Mouse (Mus musculus) G1E (cell line): ENCODE measurements around the gene Pde4a. TPM values are rescaled to one million over a fixed set of nuclear protein-coding genes. Genes with fewer than 3 reads are reported as not detected.

Experiments used
- ATAC-seq: 2 replicates; pipeline ENCODE4 v1.8.0; 2016; ENCODE audit warnings: mild to moderate bottlenecking; ENCODE audit not compliant: insufficient number of reproducible peaks, poor library complexity, low FRiP score, severe bottlenecking; ENCODE audit errors: extremely low read depth
- DNase-seq: peaks from one replicate; pipeline ENCODE4 v3.0.0; 2012; ENCODE audit warnings: low spot score
- H3K27me3 ChIP-seq: 2 replicates; pipeline ENCODE4 v1.6.1; 2012; ENCODE audit warnings: mild to moderate bottlenecking, low read length, inconsistent platforms; ENCODE audit not compliant: insufficient read depth
- H3K36me3 ChIP-seq: replicated peaks from 2 replicates; pipeline ENCODE3; 2012; ENCODE audit warnings: mild to moderate bottlenecking, inconsistent platforms
- H3K4me1 ChIP-seq: 2 replicates; pipeline ENCODE4 v1.6.1; 2012; ENCODE audit warnings: low read depth, low read length, inconsistent platforms, mixed read lengths; ENCODE audit not compliant: insufficient read depth
- H3K4me3 ChIP-seq: 2 replicates; pipeline ENCODE4 v1.5.1; 2012; ENCODE audit warnings: low read depth, mild to moderate bottlenecking, inconsistent platforms, low read length, moderate library complexity, mixed read lengths
- H3K9me3 ChIP-seq: replicated peaks from 2 replicates; pipeline ENCODE4 v1.6.1; 2012; ENCODE audit warnings: inconsistent platforms
- CTCF ChIP-seq: IDR thresholded peaks from 2 replicates; pipeline ENCODE4 v1.5.1; 2012; ENCODE audit warnings: low read depth, low read length, inconsistent platforms, mixed read lengths
- GATA1 ChIP-seq: IDR thresholded peaks from 2 replicates; pipeline ENCODE4 v1.6.1; 2012; ENCODE audit warnings: borderline replicate concordance, low read length, inconsistent platforms, mixed read lengths
- GATA2 ChIP-seq: IDR thresholded peaks from 2 replicates; pipeline ENCODE4 v1.6.1; 2012; ENCODE audit warnings: low read depth, low read length, inconsistent platforms, borderline replicate concordance
- POLR2AphosphoS5 ChIP-seq: IDR thresholded peaks from 2 replicates; pipeline ENCODE4 v1.6.1; 2012; ENCODE audit warnings: low read depth, low read length, inconsistent platforms; ENCODE audit not compliant: insufficient replicate concordance
- TAL1 ChIP-seq: conservative IDR thresholded peaks from 2 replicates; pipeline ENCODE4 v1.6.1; 2012; ENCODE audit warnings: low read depth, low read length, inconsistent platforms, mixed read lengths
- polyA plus RNA-seq: library from polyadenylated mRNA; stranded (reverse); fragments of >175 nt; gene quantifications from 2 replicates; pipeline ENCODE4 v1.2.3, GENCODE M21; 2012
- total RNA-seq, 2 experiments: library from RNA; stranded (forward) in 1 of 2; stranded (reverse) in 1 of 2; fragments of 200-1000 nt in 1 of 2; fragments of >200 nt in 1 of 2; fragmentation: Nextera tagmentation in 1 of 2; gene quantifications; 2 replicates each; pipeline ENCODE4 v1.2.3; 2014 to 2017

Gene Pde4a
- total and polyA plus RNA-seq, 3 experiments: 1.5 to 2.5 (median 1.7) TPM

GRCm38 (mm10) chr9:21237368-21238003 lies 72.0 kb downstream of the Pde4a start:
- peak; percentile 43 for ATAC-seq
- peak; percentile 69 for DNase-seq
- Histone ChIP-seq H3K4me3 (peak overlapping the region; percentile 88), H3K4me1 (peaks cover 62% of the 10 kb centered on the region), H3K36me3 (peaks cover 62% of the 10 kb centered on the region), H3K27me3 (no peaks in the 10 kb centered on the region), H3K9me3 (no peaks in the 10 kb centered on the region)
- TF ChIP-seq CTCF: 0 out of 2 replicates have a peak, but pooled peaks have one; percentile 22
- no peak for TF ChIP-seq GATA1
- TF ChIP-seq TAL1: no peak
- no peak for TF ChIP-seq POLR2AphosphoS5
- TF ChIP-seq GATA2: no peak

- peak overlapping the region; percentile 88 for H3K4me3 ChIP-seq
- no peak for ATAC-seq
- H3K36me3 ChIP-seq: peaks cover 55% of the 10 kb centered on the region
- H3K9me3 ChIP-seq: no peaks in the 10 kb centered on the region
- no peak for DNase-seq
- TF ChIP-seq GATA2: no peak
- TF ChIP-seq POLR2AphosphoS5: no peak
- no peak for TF ChIP-seq TAL1
- no peak for TF ChIP-seq GATA1
- TF ChIP-seq CTCF: no peak
- no peaks in the 10 kb centered on the region for H3K27me3 ChIP-seq
- H3K4me1 ChIP-seq: peaks cover 61% of the 10 kb centered on the region
Observed at GRCm38 (mm10) chr9:21238004-21238732, 72.7 kb downstream of the Pde4a start.

DNA sequence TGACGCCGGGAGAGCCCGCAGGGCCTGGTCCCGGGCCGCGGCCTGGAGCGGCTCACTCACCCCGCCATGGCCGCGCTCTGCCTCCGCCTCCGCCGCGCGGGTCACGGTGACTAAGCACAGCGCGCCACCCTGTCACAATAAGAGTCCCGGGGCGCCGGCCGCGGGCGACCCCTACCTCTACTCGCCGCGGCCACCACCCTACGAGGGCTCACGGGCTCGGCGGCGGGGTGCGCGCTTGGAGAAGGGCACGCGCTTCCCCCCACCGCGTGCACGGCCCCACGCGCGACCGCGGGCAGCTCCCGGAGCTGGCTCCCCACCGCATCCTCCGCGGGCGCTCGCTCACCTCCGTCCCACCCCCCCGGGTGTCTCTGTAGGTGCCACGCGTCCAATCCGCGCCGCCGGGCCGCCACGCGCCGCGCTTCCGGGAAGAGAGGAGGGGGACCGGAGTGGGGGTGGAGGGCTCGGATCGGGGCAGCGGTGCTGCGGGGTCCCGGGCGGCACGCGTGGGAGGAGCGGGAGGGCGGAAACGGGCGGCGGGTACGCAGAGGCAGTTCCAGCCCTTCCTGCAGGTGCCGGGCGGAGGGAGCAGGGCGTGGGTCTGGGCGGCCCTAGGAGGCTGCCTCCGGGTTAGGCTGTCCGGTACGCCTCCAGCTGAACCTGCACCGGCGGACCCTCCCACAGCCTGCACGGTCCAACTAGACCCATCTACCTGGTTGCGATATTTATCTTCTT lies 73.4 kb downstream of the Pde4a start, which contains the start of gene Keap1:
Keap1 (minus strand) TSS at position 629 of the 732 bp plus-strand sequence.
- ATAC-seq (peak; percentile 48; the same call in 1 of the 2 replicates), DNase-seq (peak; percentile 91)
- Histone ChIP-seq H3K4me1 (peaks cover 56% of the 10 kb centered on the region), H3K9me3 (peaks cover 2% of the 10 kb centered on the region), H3K27me3 (peaks cover 2% of the 10 kb centered on the region), H3K4me3 (peak within 1 kb of the TSS; percentile 88), H3K36me3 (peaks cover 48% of the 10 kb centered on the region)
- TF ChIP-seq GATA2 (no peak), TAL1 (no peak), POLR2AphosphoS5 (no peak), CTCF (no peak), GATA1 (no peak)

- DNase-seq (no peak), ATAC-seq (no peak)
- Histone ChIP-seq H3K4me3 (peak overlapping the region; percentile 88), H3K36me3 (peaks cover 42% of the 10 kb centered on the region), H3K27me3 (peaks cover 8% of the 10 kb centered on the region), H3K4me1 (peaks cover 62% of the 10 kb centered on the region), H3K9me3 (peaks cover 8% of the 10 kb centered on the region)
- no peak for TF ChIP-seq CTCF
- no peak for TF ChIP-seq GATA1
- no peak for TF ChIP-seq GATA2
- TF ChIP-seq TAL1: no peak
- no peak for TF ChIP-seq POLR2AphosphoS5
Observed at GRCm38 (mm10) chr9:21239465-21239848, 73.9 kb downstream of the Pde4a start.

DNA sequence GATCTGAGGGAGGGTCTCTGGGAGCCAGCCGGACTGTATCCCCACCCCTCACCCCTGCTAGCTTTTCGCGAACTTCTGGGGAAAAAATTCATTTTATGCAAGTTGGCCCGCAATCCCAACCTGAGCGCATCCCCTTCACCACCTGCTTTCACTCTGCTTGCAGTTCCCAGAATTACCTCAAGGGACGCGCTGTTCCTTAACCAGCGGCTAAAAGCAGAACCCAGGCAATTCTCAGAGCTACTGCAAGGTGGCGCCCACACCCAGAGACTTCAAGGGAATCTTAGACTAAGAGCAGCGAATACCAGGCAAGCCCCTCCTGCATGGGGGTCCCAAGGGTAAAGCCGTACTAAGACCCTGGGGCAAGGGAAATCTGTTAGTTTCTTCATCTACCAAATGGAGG lies 75.8 kb downstream of the Pde4a start:
- peaks cover 24% of the 10 kb centered on the region for H3K36me3 ChIP-seq
- TF ChIP-seq CTCF (peak; percentile 93), POLR2AphosphoS5 (no peak)
- peak; percentile 75 for DNase-seq
- peaks cover 21% of the 10 kb centered on the region for H3K27me3 ChIP-seq
- peaks cover 13% of the 10 kb centered on the region for H3K9me3 ChIP-seq
- no peak overlapping the region for H3K4me3 ChIP-seq
- peaks cover 56% of the 10 kb centered on the region for H3K4me1 ChIP-seq
- ATAC-seq: no peak

GRCm38 (mm10) chr9:21243826-21244427 lies 78.4 kb downstream of the Pde4a start:
- Histone ChIP-seq H3K36me3 (peaks cover 12% of the 10 kb centered on the region), H3K4me3 (no peak overlapping the region), H3K4me1 (peaks cover 40% of the 10 kb centered on the region), H3K9me3 (peaks cover 13% of the 10 kb centered on the region), H3K27me3 (peaks cover 35% of the 10 kb centered on the region)
- ATAC-seq (no peak), DNase-seq (no peak)
- TF ChIP-seq GATA2: no peak
- no peak for TF ChIP-seq CTCF
- no peak for TF ChIP-seq GATA1
- TF ChIP-seq POLR2AphosphoS5: no peak
- TF ChIP-seq TAL1: no peak
